Mouse (Mus musculus) fibroblast of lung, adult 2 months (primary cell): Measurements from ENCODE around the gene Chst12.

Source experiments
- DNase-seq: peaks from one replicate; pipeline ENCODE4 v3.0.0-alpha.2; 2011; ENCODE audit warnings: low read depth

Chst12 gene

GRCm38 (mm10) chr5:140571673-140572072, 66.3 kb downstream of the Chst12 start:
- DNase-seq, result no peak

GRCm38 (mm10) chr5:140572611-140573010, 67.3 kb downstream of the Chst12 start:
- no peak for DNase-seq
